Mouse (Mus musculus): ENCODE data around the gene Tet3. TPM values are rescaled to one million over a fixed set of nuclear protein-coding genes. Genes with fewer than 3 reads are reported as not detected.
A peak's percentile ranks its signal among the peaks of the same experiment; 100 is the strongest.

The Tet3 gene
- total and polyA plus RNA-seq, 2 experiments from 2014 or later: 27.7 to 49.4 TPM

DNA sequence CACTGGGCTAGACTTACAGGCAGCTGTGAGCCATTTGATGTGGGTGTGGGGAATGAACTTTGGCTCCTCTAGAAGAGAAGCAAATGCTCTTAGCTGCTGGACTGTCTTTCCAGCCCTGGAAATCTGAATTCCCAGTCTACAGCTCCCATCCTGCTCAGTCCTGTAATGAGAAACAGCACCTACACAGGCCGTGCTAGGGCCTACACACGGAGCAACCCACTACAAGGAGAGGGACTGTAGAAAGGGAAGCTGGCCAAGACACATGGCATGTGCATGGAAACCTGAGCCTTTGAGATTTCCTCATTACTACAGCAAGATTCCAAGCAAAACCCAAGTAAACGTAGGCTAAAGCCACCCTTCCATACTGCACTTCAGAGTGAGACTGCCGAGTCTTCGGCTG lies 29.3 kb upstream of the Tet3 start:
- Histone ChIP-seq H3K4me1 (ENCODE audit: insufficient read depth) (no peaks in the 10 kb centered on the region), H3K4me2 (ENCODE audit: low read depth) (no peak overlapping the region), H3K36me3 (ENCODE audit: insufficient read depth) (peaks cover 70% of the 10 kb centered on the region), H3K4me3 (ENCODE audit: low read depth, low read length) (no peak overlapping the region), H3K9me3 (ENCODE audit: low read length) (no peaks in the 10 kb centered on the region), H3K9ac (no peak overlapping the region), H3K27me3 (ENCODE audit: insufficient read depth, low read length) (no peaks in the 10 kb centered on the region), H3K27ac (ENCODE audit: low read depth, low read length) (no peak overlapping the region)
- TF ChIP-seq CTCF (IDR thresholded peaks at IDR 0.05; ENCODE audit: low read depth): no peak
- no peak for DNase-seq
- ATAC-seq: no peak
- 87% methylated on average over 5 of the region's 5 CpGs for WGBS

GRCm38 (mm10) chr6:83487298-83487697 lies 28.4 kb upstream of the Tet3 start:
- Histone ChIP-seq H3K9me3 (ENCODE audit: low read length) (no peaks in the 10 kb centered on the region), H3K4me1 (ENCODE audit: insufficient read depth) (no peaks in the 10 kb centered on the region), H3K9ac (no peak overlapping the region), H3K27ac (ENCODE audit: low read depth, low read length) (no peak overlapping the region), H3K4me2 (ENCODE audit: low read depth) (no peak overlapping the region), H3K36me3 (ENCODE audit: insufficient read depth) (peaks cover 75% of the 10 kb centered on the region), H3K4me3 (ENCODE audit: low read depth, low read length) (no peak overlapping the region), H3K27me3 (ENCODE audit: insufficient read depth, low read length) (no peaks in the 10 kb centered on the region)
- WGBS: 88% methylated on average over 4 of the region's 4 CpGs
- ATAC-seq: no peak
- no peak for TF ChIP-seq CTCF (IDR thresholded peaks at IDR 0.05; ENCODE audit: low read depth)
- DNase-seq: no peak

- H3K36me3 ChIP-seq (ENCODE audit: insufficient read depth): peaks cover 82% of the 10 kb centered on the region
- 27% methylated on average over 4 of the region's 4 CpGs for WGBS
- no peak overlapping the region for H3K27ac ChIP-seq (ENCODE audit: low read depth, low read length)
These were observed 27.0 kb upstream of the Tet3 start for GRCm38 (mm10) chr6:83485854-83486253.

DNA sequence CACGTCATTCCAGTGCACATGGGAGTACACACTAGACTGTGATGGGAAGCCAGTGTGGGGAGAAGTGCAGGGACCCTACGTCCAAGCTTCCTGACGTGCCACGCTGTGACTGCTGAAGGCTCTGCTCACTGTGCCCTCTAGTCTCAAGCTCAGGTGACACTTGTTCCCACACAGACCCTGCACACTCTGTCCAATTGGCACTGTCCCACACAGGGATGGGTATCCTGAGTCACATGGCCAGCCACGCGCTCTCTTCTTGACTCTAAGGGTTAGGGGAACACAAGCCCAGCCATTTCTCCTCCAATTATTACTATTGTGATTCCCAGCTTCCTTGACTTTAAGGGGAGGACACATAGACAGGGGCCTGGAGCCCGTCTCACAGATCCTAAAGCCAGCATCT lies 24.9 kb upstream of the Tet3 start:
- Histone ChIP-seq H3K27ac (ENCODE audit: low read depth, low read length) (no peak overlapping the region), H3K36me3 (ENCODE audit: insufficient read depth) (peaks cover 78% of the 10 kb centered on the region), H3K4me3 (ENCODE audit: low read depth, low read length) (no peak overlapping the region), H3K4me2 (ENCODE audit: low read depth) (no peak overlapping the region), H3K9me3 (ENCODE audit: low read length) (no peaks in the 10 kb centered on the region), H3K9ac (no peak overlapping the region), H3K4me1 (ENCODE audit: insufficient read depth) (no peaks in the 10 kb centered on the region), H3K27me3 (ENCODE audit: insufficient read depth, low read length) (no peaks in the 10 kb centered on the region)
- DNase-seq (no peak), ATAC-seq (no peak)
- WGBS: 91% methylated on average over 7 of the region's 7 CpGs
- TF ChIP-seq CTCF (IDR thresholded peaks at IDR 0.05; ENCODE audit: low read depth): no peak

More at GRCm38 (mm10) chr6:83485854-83486253, 27.0 kb upstream of the Tet3 start:
- Histone ChIP-seq H3K4me3 (ENCODE audit: low read depth, low read length) (no peak overlapping the region), H3K9ac (no peak overlapping the region), H3K4me2 (ENCODE audit: low read depth) (no peak overlapping the region), H3K9me3 (ENCODE audit: low read length) (no peaks in the 10 kb centered on the region), H3K4me1 (ENCODE audit: insufficient read depth) (no peaks in the 10 kb centered on the region), H3K27me3 (ENCODE audit: insufficient read depth, low read length) (no peaks in the 10 kb centered on the region)
- peak; percentile 41 for DNase-seq
- 0 out of 2 replicates have a peak, but pooled peaks have one; percentile 27 for ATAC-seq
- no peak for TF ChIP-seq CTCF (IDR thresholded peaks at IDR 0.05; ENCODE audit: low read depth)

DNA sequence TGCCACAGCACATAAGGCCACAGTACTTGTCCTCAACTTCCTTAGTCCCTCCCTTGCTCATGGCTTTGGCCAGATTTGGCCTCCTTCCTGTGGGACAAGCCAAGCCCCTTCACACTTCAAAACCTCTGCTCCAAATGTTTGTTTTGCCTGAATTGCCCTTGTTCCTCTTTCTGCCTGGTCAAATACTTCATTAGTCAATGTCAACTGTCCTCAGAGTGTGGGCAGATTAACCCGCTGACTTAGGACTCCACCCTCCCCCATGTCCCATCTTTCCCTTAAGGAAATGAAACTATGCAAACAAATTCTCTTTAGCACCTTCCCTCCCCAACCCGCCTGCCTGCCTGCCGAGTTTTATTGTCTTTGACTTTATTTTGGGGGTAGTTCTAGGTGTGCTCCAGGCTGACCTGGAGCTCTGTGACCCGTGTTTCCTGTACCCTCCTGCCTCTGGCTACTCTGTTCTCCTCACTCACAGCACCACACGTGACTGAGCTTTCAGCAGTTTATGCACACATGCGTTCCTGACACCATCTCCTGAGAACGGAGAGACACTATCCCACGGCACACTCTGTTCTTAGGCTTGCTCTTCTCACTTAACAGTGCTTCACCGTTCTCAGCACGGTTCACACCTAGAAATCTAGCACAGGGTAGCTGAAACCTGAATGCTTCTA lies 23.7 kb upstream of the Tet3 start:
- H3K4me1 ChIP-seq (ENCODE audit: insufficient read depth): no peaks in the 10 kb centered on the region
- H3K9me3 ChIP-seq (ENCODE audit: low read length): no peaks in the 10 kb centered on the region
- ATAC-seq (no peak), DNase-seq (no peak)
- H3K4me2 ChIP-seq (ENCODE audit: low read depth): no peak overlapping the region
- TF ChIP-seq CTCF (IDR thresholded peaks at IDR 0.05; ENCODE audit: low read depth): no peak
- H3K4me3 ChIP-seq (ENCODE audit: low read depth, low read length): no peak overlapping the region
- H3K27me3 ChIP-seq (ENCODE audit: insufficient read depth, low read length): no peaks in the 10 kb centered on the region
- H3K27ac ChIP-seq (ENCODE audit: low read depth, low read length): no peak overlapping the region
- no peak overlapping the region for H3K9ac ChIP-seq
- H3K36me3 ChIP-seq (ENCODE audit: insufficient read depth): peaks cover 65% of the 10 kb centered on the region
- 82% methylated on average over 10 of the region's 10 CpGs for WGBS

- DNase-seq (no peak), ATAC-seq (no peak)
- Histone ChIP-seq H3K36me3 (ENCODE audit: insufficient read depth) (peaks cover 43% of the 10 kb centered on the region), H3K4me2 (ENCODE audit: low read depth) (no peak overlapping the region), H3K9me3 (ENCODE audit: low read length) (no peaks in the 10 kb centered on the region), H3K9ac (no peak overlapping the region), H3K4me1 (ENCODE audit: insufficient read depth) (no peaks in the 10 kb centered on the region), H3K4me3 (ENCODE audit: low read depth, low read length) (no peak overlapping the region), H3K27ac (ENCODE audit: low read depth, low read length) (no peak overlapping the region), H3K27me3 (ENCODE audit: insufficient read depth, low read length) (no peaks in the 10 kb centered on the region)
- WGBS: 95% methylated on average over 6 of the region's 6 CpGs
- TF ChIP-seq CTCF (IDR thresholded peaks at IDR 0.05; ENCODE audit: low read depth): no peak
These were observed 21.3 kb upstream of the Tet3 start for GRCm38 (mm10) chr6:83480019-83480655.

- Histone ChIP-seq H3K9me3 (ENCODE audit: low read length) (no peaks in the 10 kb centered on the region), H3K4me1 (ENCODE audit: insufficient read depth) (no peaks in the 10 kb centered on the region), H3K4me2 (ENCODE audit: low read depth) (no peak overlapping the region), H3K27me3 (ENCODE audit: insufficient read depth, low read length) (no peaks in the 10 kb centered on the region), H3K4me3 (ENCODE audit: low read depth, low read length) (no peak overlapping the region), H3K36me3 (ENCODE audit: insufficient read depth) (peaks cover 35% of the 10 kb centered on the region), H3K9ac (no peak overlapping the region), H3K27ac (ENCODE audit: low read depth, low read length) (no peak overlapping the region)
- TF ChIP-seq CTCF (IDR thresholded peaks at IDR 0.05; ENCODE audit: low read depth): no peak
- ATAC-seq: no peak
- WGBS: 79% methylated on average over 2 of the region's 2 CpGs
- no peak for DNase-seq
These were observed 20.3 kb upstream of the Tet3 start for GRCm38 (mm10) chr6:83479193-83479592.

Data from forebrain, postnatal 0 days (tissue).